Mouse (Mus musculus) brain, adult 2 months (tissue): ENCODE results near the gene Hoxc13.

Source experiments
- DNase-seq: peaks from one replicate; pipeline ENCODE4 v3.0.0; 2011; ENCODE audit warnings: low read depth, low spot score

The Hoxc13 gene

GRCm38 (mm10) chr15:102937036-102937666 is 16.2 kb downstream of the Hoxc13 start:
- DNase-seq = no peak

GRCm38 (mm10) chr15:102939256-102940155 is 18.6 kb downstream of the Hoxc13 start:
- no peak for DNase-seq

DNA sequence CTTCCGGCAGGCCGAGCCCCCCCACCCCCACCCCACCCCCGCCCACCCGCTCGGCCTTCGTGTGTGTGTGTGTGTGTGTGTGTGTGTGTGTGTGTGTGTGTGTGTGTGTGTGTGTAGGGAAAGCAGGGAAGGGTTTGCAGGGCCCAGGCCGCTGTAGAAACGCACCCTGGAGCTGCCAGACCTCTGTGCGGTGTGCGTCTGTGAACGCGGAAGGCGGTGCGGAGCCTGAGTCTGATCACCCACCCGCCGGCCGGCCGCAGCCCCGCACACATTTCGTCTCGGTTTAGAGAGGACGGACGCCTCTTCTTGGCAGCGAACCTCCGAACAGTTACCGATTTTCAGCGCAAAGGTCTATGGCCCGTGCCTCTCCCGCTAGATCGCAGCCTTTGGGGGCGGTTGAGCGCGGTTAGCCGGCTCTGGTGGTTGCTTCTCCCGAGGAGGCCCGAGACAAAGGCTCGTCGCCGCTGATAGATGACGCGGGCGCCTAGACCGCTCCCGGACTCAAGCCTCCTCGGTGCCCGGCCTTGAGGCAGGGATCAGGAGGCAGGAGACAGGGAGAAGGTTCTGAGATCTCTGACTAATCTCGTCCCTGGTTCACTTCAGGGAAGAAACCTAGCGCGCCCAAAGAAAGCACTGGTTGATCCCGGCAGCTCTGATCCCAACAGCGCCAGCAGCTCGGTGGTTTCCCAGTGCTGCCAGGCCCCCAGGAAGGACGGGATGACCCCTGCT is 22.0 kb downstream of the Hoxc13 start:
- DNase-seq = no peak

GRCm38 (mm10) chr15:102943468-102943813 is 22.5 kb downstream of the Hoxc13 start:
- DNase-seq = no peak

- DNase-seq = no peak
These were observed 24.5 kb downstream of the Hoxc13 start for GRCm38 (mm10) chr15:102945185-102946077.

- no peak for DNase-seq
These were observed 26.4 kb downstream of the Hoxc13 start for GRCm38 (mm10) chr15:102947276-102947675.

GRCm38 (mm10) chr15:102948842-102949241 is 27.9 kb downstream of the Hoxc13 start:
- DNase-seq = no peak

GRCm38 (mm10) chr15:102949696-102950095 is 28.8 kb downstream of the Hoxc13 start:
- DNase-seq = no peak

DNA sequence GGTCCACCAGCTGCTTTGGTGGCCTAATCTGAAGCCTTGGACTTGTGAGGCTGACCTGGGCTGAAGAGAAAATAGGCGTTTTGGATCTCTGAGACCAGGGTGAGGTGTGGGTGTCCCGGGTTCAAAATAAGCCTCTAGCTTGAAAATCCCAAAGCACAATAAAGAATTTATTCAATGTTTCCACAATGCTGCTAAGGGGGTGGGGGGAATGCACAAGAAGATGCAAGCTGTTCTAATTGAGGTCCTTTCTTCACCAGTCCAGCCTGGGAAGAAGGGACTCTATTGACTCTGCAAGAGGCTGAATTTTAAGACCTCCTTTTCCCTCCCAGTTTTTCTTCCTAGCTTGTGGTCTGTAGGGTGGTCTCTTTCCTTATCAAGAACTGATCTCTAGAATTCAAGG is 30.0 kb downstream of the Hoxc13 start:
- DNase-seq = no peak

DNA sequence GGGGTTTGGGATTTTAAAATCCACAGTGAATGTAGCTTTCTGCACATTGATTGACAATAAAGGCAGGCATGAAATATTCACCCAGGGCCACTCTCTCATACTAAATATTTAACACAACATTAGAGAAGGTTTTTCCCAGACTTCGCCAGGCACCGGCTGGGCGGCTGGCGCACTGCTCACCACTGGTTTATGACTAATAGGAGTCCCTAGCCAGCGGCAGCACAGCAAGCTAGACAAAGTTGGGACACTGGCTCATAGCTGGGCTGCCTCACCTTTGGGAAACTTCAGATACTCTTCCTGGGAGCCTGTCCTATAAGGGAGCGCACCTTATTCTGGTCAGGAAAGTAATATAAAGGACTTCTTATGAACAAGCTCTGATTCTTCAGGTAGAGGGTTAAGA is 32.7 kb downstream of the Hoxc13 start:
- no peak for DNase-seq

DNA sequence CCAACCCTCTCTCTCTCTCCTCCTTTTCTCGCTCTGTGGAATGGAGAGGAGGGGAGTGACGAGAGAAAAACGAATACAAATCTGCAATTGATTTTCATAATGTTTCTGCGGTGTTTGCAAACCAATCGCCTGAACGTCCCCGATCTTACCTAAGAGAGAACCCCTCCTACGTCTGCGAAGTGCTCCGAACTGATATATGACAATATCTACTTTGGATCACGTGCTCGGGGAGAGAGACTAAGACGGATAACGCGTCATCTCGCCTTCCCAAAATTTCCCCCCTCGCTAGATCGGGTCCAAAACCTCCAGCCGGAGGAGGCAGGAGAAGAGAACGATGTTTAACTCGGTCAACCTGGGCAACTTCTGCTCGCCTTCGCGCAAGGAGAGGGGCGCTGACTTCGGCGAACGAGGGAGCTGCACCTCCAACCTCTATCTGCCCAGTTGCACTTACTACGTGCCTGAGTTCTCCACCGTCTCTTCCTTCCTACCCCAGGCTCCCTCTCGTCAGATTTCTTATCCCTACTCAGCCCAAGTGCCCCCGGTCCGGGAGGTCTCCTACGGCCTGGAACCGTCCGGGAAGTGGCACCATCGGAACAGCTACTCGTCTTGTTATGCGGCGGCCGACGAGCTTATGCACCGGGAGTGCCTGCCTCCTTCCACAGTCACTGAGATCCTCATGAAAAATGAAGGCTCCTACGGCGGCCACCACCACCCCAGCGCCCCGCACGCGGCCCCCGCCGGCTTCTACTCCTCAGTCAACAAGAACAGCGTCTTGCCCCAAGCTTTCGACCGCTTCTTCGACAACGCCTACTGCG is 33.5 kb downstream of the Hoxc13 start, which contains the start of gene Hoxc11:
TSS of gene Hoxc11 (plus strand) at position 236 of the 815 bp plus-strand sequence.
- no peak for DNase-seq

DNA sequence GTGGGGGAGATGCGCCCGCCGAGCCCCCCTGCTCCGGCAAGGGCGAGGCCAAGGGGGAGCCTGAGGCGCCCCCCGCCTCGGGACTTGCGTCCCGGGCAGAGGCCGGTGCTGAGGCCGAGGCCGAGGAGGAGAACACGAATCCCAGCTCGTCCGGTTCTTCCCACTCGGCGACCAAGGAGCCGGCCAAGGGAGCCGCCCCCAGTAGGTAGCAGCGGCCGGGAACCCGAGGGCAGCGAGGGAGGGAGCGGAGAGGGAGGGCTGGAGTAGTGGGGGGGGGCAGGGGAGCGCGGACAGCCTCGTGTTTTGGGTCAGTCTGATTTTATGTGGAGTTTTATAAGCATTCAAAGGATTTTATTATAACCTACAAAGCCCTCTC is 34.1 kb downstream of the Hoxc13 start:
- DNase-seq = no peak

DNA sequence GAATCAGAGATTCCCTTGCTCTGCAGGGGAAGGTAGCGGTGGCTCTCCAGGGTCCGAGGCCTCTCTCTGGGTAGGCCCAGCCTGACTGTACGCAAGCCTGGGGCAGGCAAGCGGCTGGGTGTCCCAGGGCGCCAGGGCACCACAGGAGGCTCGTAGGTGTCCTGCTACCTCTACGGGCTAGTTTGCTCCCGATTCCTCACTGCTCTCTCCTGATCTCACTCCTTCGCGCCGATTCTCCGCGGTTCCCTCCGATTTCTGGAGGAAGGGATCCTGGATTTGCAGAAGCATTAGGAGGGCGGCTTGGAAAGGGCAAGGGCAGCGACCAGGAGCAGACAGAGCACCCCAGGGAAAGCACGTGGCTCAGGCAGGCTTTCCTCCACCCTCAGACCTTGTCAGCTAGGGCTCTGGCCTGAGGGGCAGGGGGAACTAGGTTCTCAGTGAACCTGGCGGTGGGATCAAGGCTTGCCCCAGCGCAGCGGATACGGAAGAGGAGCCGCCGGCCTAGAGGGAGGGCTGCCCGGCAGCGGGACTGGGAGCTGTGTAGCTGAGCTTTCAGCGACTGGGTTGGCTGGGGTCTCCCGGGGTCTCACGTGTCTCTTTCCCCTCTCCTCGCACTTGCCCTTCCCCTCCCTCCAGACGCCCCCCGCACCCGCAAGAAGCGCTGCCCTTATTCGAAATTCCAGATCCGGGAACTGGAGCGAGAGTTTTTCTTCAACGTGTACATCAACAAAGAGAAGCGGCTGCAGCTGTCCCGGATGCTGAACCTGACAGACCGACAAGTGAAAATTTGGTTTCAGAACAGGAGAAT is 35.1 kb downstream of the Hoxc13 start:
- DNase-seq = no peak

DNA sequence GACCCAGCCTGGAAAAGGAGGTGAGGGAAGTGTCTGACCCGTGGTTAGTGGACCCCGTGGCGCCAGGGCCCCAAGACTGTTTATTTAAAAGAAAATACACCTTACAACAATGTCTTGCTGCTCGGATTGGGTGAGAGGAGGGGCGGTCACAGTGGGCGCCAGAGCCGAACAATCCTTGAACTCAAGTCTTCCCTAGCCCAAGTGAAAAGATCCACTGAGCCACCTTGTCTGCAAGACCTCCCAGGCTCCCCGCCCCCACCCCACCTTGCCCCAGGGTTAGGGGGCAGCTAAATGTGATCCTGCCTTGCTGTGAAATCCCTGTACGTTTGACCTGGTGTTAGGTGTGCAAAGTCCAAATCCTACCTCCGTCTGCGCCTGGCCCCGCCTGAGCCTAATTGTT is 36.0 kb downstream of the Hoxc13 start:
- no peak for DNase-seq

- DNase-seq = no peak
These were observed 38.8 kb downstream of the Hoxc13 start for GRCm38 (mm10) chr15:102959663-102960191.

- DNase-seq = no peak
These were observed 40.8 kb downstream of the Hoxc13 start for GRCm38 (mm10) chr15:102961728-102962127.

- DNase-seq = no peak
These were observed 41.6 kb downstream of the Hoxc13 start for GRCm38 (mm10) chr15:102962492-102962891.

- DNase-seq = no peak
These were observed 42.4 kb downstream of the Hoxc13 start for GRCm38 (mm10) chr15:102963259-102963658.
